In genomic region chr1:44237305-44237704, GRCm38 (mm10) we compare ENCODE assay signal across 33 mouse cellular contexts. TPM values are rescaled to one million over a fixed set of nuclear protein-coding genes. Genes with fewer than 3 reads are reported as not detected.
DNase-seq lines count a peak whose midpoint lies in the region; ATAC-seq and TF ChIP-seq lines count a peak whose summit lies in the region.
"Had no signal": no experiment of that assay in that cellular context is flagged by ENCODE, and none has a peak within 500 bp of the region (broad histone marks: within the 10 kb centered on the region; RNA-seq: fewer than 3 reads in every experiment).

No protein-coding gene starts in this region.

- CTCF ChIA-PET in Patski (lab: Charles Lee), result no interaction called here

- POLR2A ChIA-PET in Patski (lab: Charles Lee), result no interaction called here

- peak; percentile 45 for TF ChIP-seq CTCF in gastrocnemius, adult 2 months (IDR thresholded peaks at IDR 0.05)
- TF ChIP-seq CTCF in left cerebral cortex, adult 2 months (IDR thresholded peaks at IDR 0.05), result peak; percentile 2
- TF ChIP-seq CTCF in Patski (IDR thresholded peaks at IDR 0.05), result peak; percentile 10

- ATAC-seq in Patski, result no peak
- no peak for ATAC-seq in megakaryocyte progenitor cell, adult 5-6 weeks (replicated peaks; ENCODE audit: poor library complexity)
- ATAC-seq: forebrain, embryonic 16.5 days had no signal

- intact Hi-C loops in gastrocnemius, adult 2 months (cut with DNase I), result loop anchor here (10.0 kb wide), 1 partner anchor 1077 kb away; the partner anchor contains the start of gene Col3a1
- intact Hi-C loops in left cerebral cortex, adult 2 months (cut with DNase I), result no loop called here

- in situ Hi-C loops in Patski (cut with MboI; ENCODE audit: low pct_unique_long_range_greater_than_20kb), result loop anchor here (10.0 to 25.0 kb wide), 4 partner anchors 300 to 1527 kb away; partner anchors contain the start of gene Col3a1

- H3K27me3 ChIP-seq in Patski, result no peaks in the 10 kb centered on the region
- H3K27me3 ChIP-seq: embryonic facial prominence, embryonic 13.5 days; liver, embryonic 13.5 days; lung, embryonic 15.5 days; megakaryocyte, embryonic 14.5 days; midbrain, embryonic 12.5 days; stomach, embryonic 15.5 days had no signal

- H3K27ac ChIP-seq in gastrocnemius, adult 2 months, result no peak overlapping the region
- H3K27ac ChIP-seq in left cerebral cortex, adult 2 months, result no peak overlapping the region
- H3K27ac ChIP-seq: embryonic facial prominence, embryonic 13.5 days; forebrain, embryonic 10.5 days; liver, embryonic 13.5 days; lung, embryonic 15.5 days; midbrain, embryonic 12.5 days; stomach, embryonic 15.5 days had no signal

- no peak overlapping the region for H3K4me3 ChIP-seq in gastrocnemius, adult 2 months
- no peak overlapping the region for H3K4me3 ChIP-seq in left cerebral cortex, adult 2 months
- H3K4me3 ChIP-seq: embryonic facial prominence, embryonic 13.5 days; forebrain, embryonic 10.5 days; liver, embryonic 13.5 days; lung, embryonic 15.5 days; megakaryocyte, embryonic 14.5 days; midbrain, embryonic 12.5 days; stomach, embryonic 15.5 days had no signal

- no peak for DNase-seq in gastrocnemius, adult 2 months
- DNase-seq in gastrocnemius, adult 18-20 months (ENCODE audit: low spot score), result no peak
- no peak for DNase-seq in left cerebral cortex, adult 2 months (ENCODE audit: extremely low spot score in 1 of 2, low spot score in 2 of 2)
- DNase-seq in left cerebral cortex, adult 18-20 months (ENCODE audit: low spot score in 2 of 2), result no peak
- DNase-seq in 416B (ENCODE audit: low read depth) (peak; percentile 8), Patski (ENCODE audit: low read depth, low spot score) (no peak)
- DNase-seq in right cerebral cortex, postnatal 4 days, result no peak
- DNase-seq: adrenal gland, postnatal 25 days; cerebellum, adult 11-12 months; cerebellum, adult 9-11 months; embryo, embryonic 11 days; gastrocnemius, postnatal 10 days; kidney, adult 18-20 months; kidney, postnatal 36 days; layer of hippocampus, postnatal 36 days; liver, embryonic 13.5 days; thymus, postnatal 14 days had no signal

RNA-seq across cellular contexts. Expression of gene Mettl21e, which starts 18.5 kb away (rescaled TPM):
- total RNA-seq in gastrocnemius, adult 2 months (2021), result 10 to 100 TPM; 16.1 to 26.2 TPM
- 10 to 100 TPM in 1 of 2 experiments, 1 to 10 TPM in 1; 2.0 to 17.6 TPM for total RNA-seq in gastrocnemius, adult 18-20 months (2021)
- total RNA-seq in left cerebral cortex, adult 2 months (2021), result not detected
- not detected for total RNA-seq in left cerebral cortex, adult 18-20 months (2021)
- not detected for polyA plus RNA-seq in Patski (2021)
- total RNA-seq in megakaryocyte progenitor cell, adult 5-6 weeks (2015), result not detected in 2 replicates
- not detected in 2 replicates for total RNA-seq in megakaryocyte progenitor cell, adult 5-6 weeks (2017)
- total RNA-seq: adrenal gland, adult 18-20 months; adrenal gland, postnatal 25 days; layer of hippocampus, adult 8-10 months; layer of hippocampus, postnatal 36 days; MEL had no signal
- polyA plus RNA-seq: embryonic facial prominence, embryonic 13.5 days; forebrain, embryonic 10.5 days; gonadal fat pad, adult 2 months; hindbrain, embryonic 11.5 days; limb, embryonic 11.5 days; liver, embryonic 13.5 days; midbrain, embryonic 12.5 days; neural tube, embryonic 14.5 days; small intestine, adult 2 months had no signal
